Mouse (Mus musculus): ENCODE results near the gene Col27a1. TPM values are rescaled to one million over a fixed set of nuclear protein-coding genes. Genes with fewer than 3 reads are reported as not detected.

Col27a1 gene
- total RNA-seq, 1 experiment from 2014 or later: 0.23 TPM

DNA sequence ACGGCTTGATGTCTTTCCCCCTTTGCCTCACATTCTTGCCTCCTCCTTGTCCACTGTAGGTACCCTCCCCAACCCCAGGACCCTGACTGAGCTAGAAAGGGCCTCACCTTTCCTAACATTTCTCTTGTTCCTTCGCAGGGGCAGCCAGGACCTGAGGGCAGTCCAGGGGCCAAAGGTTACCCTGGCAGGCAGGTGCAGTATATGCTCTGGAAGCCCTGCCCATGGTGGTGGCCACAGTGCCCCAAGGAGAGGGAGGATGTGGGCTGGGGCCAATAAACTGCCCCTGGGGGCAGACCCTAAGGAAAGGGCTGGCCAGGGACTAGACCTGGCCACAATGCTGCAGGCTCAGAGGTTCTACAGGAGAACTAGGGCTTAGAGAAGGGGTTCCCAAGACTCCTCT lies 40.3 kb downstream of the Col27a1 start:
- ATAC-seq (replicated peaks; ENCODE audit: low read depth, poor library complexity, severe bottlenecking): no peak

DNA sequence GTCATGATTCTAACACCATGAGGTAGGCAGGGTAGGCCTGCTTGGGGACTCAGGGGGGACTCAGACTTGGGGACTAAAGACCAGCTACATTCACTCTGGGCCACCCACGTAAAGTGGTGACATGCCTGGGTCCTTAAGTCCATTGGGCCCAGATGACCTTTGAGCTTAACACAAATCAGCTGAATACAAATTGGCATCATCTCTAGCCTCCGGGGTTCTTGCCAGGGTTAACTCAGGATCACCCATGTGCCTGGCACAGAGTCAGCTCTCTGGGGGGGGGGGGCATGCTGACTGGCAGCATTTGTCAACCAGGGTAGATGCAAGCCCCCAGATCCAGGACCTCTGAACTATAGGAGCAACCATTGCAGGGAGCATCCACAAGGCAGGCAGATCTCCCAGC lies 42.6 kb downstream of the Col27a1 start:
- ATAC-seq (replicated peaks; ENCODE audit: low read depth, poor library complexity, severe bottlenecking): no peak

DNA sequence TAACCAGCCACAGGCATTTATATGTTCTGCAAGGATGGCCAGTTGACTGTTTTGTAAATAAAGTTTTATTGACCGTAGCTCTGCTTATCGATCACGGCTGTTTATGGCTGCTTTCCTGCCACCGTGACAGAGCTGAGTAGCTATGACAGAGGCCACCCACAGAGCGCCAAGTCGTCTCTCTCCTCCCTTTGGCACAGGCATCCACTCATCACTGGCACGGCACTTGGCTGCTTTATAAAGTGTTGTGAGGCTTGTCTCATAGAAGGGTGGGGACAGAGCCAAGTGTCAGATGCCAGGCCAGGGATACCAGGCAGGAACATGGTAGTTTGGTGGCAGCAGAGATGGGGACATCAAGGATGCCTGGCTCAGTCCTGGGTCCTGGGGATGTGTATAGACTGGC lies 43.5 kb downstream of the Col27a1 start:
- no peak for ATAC-seq (replicated peaks; ENCODE audit: low read depth, poor library complexity, severe bottlenecking)

GRCm38 (mm10) chr4:63258096-63258495 lies 44.3 kb downstream of the Col27a1 start:
- ATAC-seq (replicated peaks; ENCODE audit: low read depth, poor library complexity, severe bottlenecking): no peak

GRCm38 (mm10) chr4:63259066-63259465 lies 45.3 kb downstream of the Col27a1 start:
- no peak for ATAC-seq (replicated peaks; ENCODE audit: low read depth, poor library complexity, severe bottlenecking)

DNA sequence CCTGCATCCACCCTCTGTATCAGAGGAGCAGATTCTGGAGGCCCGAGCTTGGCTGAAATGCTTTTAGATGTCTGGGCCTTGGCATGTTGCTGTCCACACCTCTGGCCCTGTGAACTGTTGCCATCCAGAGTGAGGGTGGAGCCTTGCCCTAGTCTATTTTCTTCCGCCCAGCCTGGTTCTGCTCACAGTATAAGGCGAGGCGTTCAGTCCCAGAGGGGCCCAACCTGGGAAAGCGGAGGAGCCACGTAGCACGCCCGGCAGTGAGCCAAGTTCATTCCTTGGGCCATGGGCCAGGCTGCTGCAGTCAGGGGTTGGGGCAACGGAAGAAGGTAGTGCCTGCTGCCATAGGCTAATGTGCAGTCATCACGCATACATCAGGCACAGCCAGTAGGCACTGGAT lies 46.7 kb downstream of the Col27a1 start:
- ATAC-seq (replicated peaks; ENCODE audit: low read depth, poor library complexity, severe bottlenecking): no peak

DNA sequence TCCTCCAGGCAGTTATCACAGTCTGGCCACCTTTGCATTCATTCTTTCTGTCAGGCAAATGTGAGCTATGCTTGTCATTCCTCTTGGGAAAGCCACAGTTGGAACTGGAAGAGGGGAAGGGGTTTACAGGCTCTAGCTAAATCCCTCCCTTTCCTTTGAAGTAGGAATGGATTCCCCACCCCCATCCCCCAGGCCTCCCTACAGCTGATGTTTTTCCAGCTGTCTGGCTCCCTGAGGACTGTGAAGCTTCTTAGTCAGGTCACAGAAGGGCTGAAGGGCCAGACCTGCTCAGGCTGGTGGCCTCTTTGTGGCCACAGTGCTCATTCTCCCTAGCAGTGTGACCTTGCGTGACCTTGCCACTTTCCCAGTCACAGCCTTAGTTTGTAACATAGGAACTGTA lies 49.1 kb downstream of the Col27a1 start:
- ATAC-seq (replicated peaks; ENCODE audit: low read depth, poor library complexity, severe bottlenecking): no peak

GRCm38 (mm10) chr4:63266276-63266675 lies 52.5 kb downstream of the Col27a1 start:
- no peak for ATAC-seq (replicated peaks; ENCODE audit: low read depth, poor library complexity, severe bottlenecking)

GRCm38 (mm10) chr4:63267121-63267520 lies 53.3 kb downstream of the Col27a1 start:
- ATAC-seq (replicated peaks; ENCODE audit: low read depth, poor library complexity, severe bottlenecking): no peak

DNA sequence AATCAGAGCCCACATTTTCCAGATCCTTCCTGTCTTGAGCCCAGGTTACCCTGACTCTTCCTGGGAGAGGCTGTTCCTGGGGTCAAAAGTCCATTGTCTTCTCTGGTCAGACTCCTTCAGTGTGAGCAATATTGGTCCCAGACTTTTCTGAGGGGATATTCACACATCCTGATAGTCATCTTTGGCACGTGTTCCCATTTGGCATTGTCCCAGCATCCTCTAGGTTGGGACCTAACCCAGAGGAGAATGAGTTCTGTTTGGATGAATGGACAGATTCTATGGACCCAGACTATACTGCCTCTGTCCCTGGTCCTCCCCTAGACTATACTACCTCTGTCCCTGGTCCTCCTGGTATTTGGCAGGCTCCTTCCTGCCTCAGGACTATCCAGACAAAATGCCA lies 53.8 kb downstream of the Col27a1 start:
- ATAC-seq (replicated peaks; ENCODE audit: low read depth, poor library complexity, severe bottlenecking): no peak

DNA sequence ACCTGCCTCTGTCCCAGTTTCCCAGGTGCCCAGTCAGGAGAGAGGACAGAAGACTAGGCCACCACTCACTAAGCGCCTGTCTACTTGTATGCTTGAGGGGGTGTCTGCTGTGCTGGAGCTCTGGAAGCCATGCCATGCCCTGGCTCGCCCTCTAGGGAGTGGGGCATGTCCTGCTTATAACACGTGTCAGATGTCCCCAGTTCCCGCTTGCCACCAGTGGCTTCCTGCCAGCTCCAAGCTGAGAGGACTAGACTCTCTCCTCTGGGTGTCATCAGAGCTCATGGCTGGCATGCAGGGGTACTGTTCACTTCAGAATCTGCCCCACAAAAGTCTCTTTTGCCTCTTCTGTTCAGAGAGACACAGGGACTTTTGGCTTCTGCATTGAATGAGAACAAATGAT lies 55.0 kb downstream of the Col27a1 start:
- no peak for ATAC-seq (replicated peaks; ENCODE audit: low read depth, poor library complexity, severe bottlenecking)

- ATAC-seq (replicated peaks; ENCODE audit: low read depth, poor library complexity, severe bottlenecking): no peak
Observed at GRCm38 (mm10) chr4:63274516-63274915, 60.7 kb downstream of the Col27a1 start.

- no peak for ATAC-seq (replicated peaks; ENCODE audit: low read depth, poor library complexity, severe bottlenecking)
Observed at GRCm38 (mm10) chr4:63275251-63275650, 61.4 kb downstream of the Col27a1 start.

DNA sequence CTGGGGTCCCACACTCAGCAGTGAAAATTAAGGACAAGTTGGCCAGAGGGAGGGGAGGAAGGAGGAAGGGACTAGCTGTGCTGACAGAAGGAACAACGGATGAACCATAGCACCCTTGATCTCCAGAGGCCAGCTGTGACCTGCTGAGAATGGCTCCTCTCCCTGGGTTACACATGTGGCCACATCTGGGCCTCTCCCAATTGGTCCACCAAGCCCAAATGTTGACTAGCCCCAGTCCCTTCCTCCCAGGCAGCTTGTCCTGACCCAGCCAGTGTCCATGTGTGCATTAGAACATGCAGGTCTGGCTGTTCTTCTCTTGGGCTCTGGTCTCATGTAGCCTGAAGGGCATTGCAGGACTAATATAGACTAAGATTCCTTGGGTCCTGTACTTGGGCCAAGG lies 62.8 kb downstream of the Col27a1 start:
- no peak for ATAC-seq (replicated peaks; ENCODE audit: low read depth, poor library complexity, severe bottlenecking)

DNA sequence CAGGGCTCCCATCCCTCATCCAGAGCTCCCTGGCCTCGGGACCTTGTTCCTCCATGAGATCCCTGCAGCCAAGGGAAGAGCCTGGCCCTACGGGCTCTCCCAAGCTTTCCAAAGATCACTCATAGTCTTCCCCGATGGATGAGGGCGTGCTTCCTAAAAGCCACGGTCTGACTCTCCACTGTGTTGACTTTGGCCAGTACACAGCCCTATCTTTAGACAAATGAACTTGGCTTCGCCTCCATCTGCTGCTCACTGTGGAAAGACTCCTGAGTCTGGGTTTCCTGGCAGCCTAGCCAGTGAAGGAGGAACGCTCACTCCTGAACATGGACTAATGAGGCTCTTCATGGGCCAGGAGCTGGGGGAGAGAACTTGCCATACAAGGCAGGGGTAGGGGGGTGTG lies 65.0 kb downstream of the Col27a1 start:
- no peak for ATAC-seq (replicated peaks; ENCODE audit: low read depth, poor library complexity, severe bottlenecking)

DNA sequence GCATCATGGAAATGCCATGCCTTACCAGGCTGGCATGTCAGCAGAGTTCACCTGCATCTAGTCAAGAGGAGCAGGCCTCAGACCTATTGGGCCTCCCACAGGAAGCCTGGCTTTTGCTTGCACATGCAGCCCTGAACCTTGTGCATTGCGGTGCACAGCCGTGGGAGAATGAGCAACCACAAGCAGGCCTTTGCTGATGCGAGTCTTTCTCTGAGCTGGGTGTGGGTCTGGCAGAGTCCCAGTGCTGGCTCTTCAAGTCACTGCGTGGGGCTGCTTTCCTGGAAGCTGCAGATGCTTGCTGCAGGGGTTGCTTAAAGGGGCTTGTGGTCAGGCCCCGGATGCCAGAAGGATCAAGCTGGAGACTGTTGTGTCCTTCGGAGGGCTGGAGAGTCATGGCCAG lies 67.9 kb downstream of the Col27a1 start:
- ATAC-seq (replicated peaks; ENCODE audit: low read depth, poor library complexity, severe bottlenecking): peak; percentile 69

- ATAC-seq (replicated peaks; ENCODE audit: low read depth, poor library complexity, severe bottlenecking): peak; percentile 56
Observed at GRCm38 (mm10) chr4:63283319-63283718, 69.5 kb downstream of the Col27a1 start.

DNA sequence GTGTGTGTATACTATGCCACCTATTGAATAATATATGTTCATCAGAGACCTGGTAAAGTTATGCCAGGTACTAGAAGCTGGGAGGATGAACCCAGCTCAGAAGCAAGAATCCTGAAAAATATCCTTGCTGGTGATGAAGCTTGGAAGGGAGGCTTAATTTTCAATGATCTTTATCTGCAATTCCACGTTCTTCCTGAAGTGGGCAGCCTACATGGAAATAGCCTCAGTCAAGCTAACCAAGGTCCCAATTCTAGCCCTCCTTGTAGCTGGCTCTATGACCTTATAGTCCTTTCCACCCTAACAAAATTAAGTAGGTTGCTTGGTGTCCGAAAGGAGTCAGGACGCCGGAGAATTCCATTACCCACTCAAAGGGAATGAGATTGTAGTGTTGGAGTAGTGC lies 72.2 kb downstream of the Col27a1 start:
- ATAC-seq (replicated peaks; ENCODE audit: low read depth, poor library complexity, severe bottlenecking): no peak

DNA sequence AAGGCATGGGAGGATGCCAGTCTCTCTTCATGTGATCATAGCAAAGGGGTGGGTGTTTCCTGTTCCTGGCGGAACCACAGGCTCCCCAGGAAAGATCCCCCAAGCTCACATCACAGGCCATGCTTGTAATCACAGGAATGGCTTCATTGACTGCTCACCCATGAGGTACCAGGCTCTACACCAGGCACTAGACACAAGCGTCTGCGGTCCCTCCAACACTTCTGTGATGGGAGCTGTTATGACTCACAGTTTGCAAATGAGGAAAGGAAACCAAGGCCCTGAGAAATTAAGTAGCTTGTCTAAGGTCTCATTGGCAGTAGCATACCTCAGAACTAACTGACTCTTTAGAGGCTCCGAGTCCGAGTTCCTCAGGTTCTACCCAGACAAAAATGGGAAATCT lies 74.7 kb downstream of the Col27a1 start:
- ATAC-seq (replicated peaks; ENCODE audit: low read depth, poor library complexity, severe bottlenecking): peak; percentile 84

- no peak for ATAC-seq (replicated peaks; ENCODE audit: low read depth, poor library complexity, severe bottlenecking)
Observed at GRCm38 (mm10) chr4:63290081-63290480, 76.3 kb downstream of the Col27a1 start.

GRCm38 (mm10) chr4:63291075-63291474 lies 77.3 kb downstream of the Col27a1 start:
- no peak for ATAC-seq (replicated peaks; ENCODE audit: low read depth, poor library complexity, severe bottlenecking)

DNA sequence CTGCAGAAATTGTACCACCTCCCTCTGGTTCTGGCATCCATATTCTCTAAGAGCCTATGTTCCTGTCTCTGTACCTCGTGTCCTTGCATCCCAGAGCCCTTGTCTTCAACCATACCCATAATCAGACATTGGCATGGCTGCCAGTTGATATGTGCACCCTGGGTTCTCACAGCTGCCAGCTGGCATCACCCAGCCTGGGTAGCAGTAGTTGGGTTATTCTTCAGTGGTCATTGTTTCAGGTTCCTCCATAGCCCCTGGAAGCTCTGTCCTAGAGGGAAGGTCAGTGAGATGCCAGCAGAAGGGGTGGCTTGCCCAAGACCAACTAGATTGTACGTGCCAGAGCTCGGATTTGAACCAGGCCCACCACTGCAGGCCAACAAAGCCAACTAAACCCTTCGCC lies 77.9 kb downstream of the Col27a1 start:
- ATAC-seq (replicated peaks; ENCODE audit: low read depth, poor library complexity, severe bottlenecking): no peak

DNA sequence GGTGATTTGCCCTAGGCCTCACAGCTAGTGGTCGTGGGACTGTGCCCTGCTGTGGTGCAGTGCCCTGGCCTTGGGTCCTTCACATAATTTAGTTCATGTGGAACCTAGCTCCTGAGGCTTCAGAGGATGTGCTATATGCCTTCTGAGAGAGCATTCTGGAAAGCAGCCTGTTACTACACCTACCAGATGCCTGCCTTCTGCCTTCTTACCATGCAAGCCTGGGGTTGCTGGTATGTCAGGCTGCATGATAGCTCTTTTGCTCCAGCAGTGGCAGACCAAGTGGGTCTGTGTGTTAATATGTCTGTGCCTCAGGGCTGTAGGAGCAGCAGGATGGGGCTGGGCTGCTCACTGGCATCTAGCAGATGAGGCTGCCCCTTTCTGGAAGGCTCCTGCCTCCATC lies 81.8 kb downstream of the Col27a1 start:
- ATAC-seq (replicated peaks; ENCODE audit: low read depth, poor library complexity, severe bottlenecking): no peak
